Mouse (Mus musculus) embryo, embryonic 10 days (tissue): ENCODE results near the gene Col24a1.

Experiments
- DNase-seq: peaks from one replicate; pipeline ENCODE4 v3.0.0-alpha.2; 2015; ENCODE audit warnings: low spot score

Gene Col24a1

GRCm38 (mm10) chr3:145462351-145462750 is 170.1 kb downstream of the Col24a1 start:
- DNase-seq = no peak

DNA sequence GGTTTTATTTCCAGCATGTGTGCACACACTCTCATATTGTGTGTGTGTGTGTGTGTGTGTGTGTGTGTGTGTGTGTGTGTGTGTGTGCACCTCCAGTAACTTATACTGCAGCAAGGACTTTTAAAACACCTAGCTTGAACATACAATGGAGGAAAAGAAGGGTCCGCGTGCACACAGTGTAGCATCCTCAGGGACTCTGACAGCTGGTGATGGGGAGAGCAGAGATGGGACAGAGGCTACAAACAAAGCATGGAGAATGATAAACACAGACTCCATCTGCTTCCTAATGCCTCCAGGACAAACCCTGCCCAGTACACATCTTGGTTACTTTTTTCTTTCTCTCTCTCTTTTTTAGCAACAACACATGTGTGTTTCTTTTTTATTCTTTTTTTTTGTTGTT is 171.5 kb downstream of the Col24a1 start:
- DNase-seq = no peak

DNA sequence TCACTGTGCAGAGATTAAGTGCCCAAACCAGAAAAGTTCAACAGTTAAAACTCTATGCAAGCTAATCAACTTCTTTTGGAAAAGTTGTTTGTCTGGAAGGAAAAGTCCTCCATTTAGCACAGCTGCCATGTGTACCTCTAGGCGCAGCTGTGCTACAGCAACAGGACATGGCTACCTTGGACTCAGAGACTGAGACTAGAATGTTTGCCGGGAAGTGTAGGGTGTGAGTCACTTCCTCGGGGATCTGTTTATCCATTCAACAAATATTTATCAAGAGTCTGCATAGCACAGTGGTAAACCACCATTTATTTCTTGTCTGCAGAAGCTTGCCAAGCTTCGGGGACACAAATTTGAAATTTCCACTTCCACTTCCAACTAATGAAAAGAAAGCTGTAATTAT is 178.8 kb downstream of the Col24a1 start:
- no peak for DNase-seq

GRCm38 (mm10) chr3:145474163-145474562 is 181.9 kb downstream of the Col24a1 start:
- DNase-seq = no peak

DNA sequence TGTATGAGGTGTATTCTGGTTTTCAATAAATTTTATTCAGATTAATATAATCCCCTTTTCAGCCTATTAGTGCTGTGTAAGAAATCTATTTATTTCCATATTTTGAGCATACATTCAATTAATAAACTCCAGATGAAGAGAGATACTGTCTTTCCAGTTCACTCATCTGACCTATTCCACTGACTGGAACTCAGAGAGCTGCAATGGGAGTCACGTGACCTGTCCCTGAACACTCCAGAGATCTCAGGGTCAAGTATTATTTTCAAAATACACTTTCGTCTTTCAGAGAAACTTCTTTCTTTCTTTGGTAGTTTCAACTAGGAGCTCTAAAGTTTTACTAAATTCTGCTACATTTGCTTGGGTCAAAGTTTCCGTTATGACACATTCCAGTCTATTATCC is 184.4 kb downstream of the Col24a1 start:
- DNase-seq = no peak

DNA sequence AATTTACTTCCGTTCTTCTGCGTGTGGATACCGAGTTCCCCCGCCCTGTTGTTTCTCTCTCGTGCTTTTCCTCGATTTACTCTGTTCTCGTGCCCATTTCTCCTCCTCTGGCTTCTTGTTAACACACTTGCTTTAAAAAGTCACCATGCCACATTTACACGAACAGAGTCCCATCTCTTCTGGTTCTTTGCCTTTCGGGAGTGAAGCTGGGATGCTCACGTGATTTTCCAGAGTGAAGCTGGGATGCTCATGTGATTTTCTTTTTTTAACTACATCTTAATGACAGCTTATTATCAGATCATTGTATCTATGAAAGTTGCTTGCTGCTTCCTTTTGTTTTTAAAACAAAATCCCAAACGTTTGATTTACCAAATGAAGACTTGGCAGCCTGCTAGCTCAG is 184.8 kb downstream of the Col24a1 start:
- no peak for DNase-seq

GRCm38 (mm10) chr3:145478446-145478845 is 186.2 kb downstream of the Col24a1 start:
- no peak for DNase-seq

- no peak for DNase-seq
Observed at GRCm38 (mm10) chr3:145490279-145490678, 198.0 kb downstream of the Col24a1 start.

DNA sequence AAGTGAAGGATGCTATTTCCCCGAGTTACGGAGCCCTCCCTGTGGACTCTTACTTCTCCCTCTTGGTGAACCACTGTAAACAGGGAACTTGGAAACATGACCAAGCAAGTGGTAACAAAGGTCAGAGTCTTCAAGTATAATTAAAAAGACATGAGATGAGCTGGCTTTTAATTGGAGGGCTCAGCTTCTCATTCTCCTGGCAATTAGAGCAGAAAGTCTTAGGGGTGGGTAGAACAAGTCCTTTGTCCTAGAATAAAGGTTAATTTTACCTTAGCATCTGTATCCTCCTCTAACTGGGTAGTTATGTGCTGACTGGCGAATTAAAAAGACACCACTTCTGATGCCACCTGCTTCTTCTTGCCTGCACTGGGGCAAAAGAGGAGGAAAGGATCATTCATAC is 199.1 kb downstream of the Col24a1 start:
- DNase-seq = no peak

DNA sequence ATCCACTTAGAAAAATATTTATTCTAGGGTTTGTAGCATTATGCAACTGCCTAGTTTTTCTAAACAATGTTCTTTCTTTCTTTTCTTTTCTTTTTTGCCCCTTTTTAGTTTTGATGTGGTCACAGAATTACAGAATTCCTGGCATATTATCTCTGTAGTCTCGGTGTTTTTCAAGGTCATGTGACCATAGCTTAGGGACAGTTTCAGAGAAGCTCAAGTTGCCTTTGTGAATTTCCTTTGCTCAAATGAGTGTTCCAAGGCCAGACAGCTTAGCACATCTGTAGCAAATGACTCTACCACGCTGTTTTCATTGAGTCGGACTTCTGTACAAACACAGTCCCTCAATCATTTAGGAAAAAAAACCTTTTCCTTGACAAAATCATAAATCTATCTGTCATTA is 205.9 kb downstream of the Col24a1 start:
- DNase-seq = no peak

GRCm38 (mm10) chr3:145498893-145499292 is 206.6 kb downstream of the Col24a1 start:
- no peak for DNase-seq

- DNase-seq = no peak
Observed at GRCm38 (mm10) chr3:145504830-145505229, 212.6 kb downstream of the Col24a1 start.

- no peak for DNase-seq
Observed at GRCm38 (mm10) chr3:145508550-145508949, 216.3 kb downstream of the Col24a1 start.

DNA sequence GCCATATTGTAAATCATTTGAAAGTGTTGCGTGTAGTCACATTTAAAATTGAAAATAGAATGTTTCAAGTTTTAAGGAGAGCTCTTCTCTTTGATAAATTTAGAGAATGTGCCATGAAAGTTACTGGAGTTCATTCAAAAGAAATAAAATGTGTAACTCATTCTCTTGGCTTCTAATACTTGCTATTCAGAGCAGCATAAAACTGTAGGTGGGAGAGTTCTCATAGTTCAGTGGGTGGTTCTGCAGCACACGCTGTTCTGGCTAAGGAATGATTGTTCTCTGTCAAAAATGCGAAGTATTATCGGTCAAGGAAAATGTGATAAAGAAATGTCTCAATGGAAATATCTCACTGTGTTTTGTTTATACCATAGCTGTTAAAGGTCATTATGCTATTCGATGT is 221.9 kb downstream of the Col24a1 start:
- DNase-seq = no peak

- DNase-seq = no peak
Observed at GRCm38 (mm10) chr3:145521528-145522080, 229.3 kb downstream of the Col24a1 start.

DNA sequence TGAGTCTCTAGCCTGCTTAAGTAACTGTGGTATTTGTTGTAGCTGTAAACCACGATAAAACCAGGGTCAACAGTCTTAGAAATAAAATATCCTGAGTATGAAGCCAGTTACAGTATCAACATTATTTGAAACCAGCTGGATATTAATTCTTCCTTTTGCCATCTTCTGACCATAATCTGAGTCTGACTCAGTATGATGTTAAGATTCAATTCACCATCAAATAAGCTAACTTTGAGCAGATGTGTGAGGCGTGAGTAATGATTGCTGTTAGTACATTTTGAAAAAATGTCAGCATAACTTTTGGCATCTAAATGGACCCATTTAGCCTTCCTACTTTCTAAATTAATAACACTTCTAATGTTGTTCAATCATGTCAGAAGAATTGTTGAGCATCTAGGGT is 230.0 kb downstream of the Col24a1 start:
- no peak for DNase-seq

DNA sequence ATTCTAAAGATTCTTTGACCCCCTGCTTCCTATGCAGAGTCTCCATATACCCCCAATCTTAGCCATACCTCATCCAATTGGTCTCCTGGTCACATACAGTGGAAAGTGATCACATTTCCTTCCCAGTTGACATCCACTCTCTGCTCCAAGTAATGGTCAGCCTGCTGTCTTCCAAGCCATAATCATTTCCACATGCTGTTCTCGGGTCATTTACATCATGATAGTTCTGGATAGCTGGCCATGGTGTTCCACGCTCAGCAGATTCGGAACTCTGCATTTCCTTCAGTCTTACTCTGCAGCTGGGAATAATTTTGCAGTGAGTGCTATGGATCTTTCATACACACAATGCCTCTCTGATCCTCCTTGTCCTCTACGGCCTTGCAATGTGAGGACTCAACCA is 233.0 kb downstream of the Col24a1 start:
- peak; percentile 63 for DNase-seq

DNA sequence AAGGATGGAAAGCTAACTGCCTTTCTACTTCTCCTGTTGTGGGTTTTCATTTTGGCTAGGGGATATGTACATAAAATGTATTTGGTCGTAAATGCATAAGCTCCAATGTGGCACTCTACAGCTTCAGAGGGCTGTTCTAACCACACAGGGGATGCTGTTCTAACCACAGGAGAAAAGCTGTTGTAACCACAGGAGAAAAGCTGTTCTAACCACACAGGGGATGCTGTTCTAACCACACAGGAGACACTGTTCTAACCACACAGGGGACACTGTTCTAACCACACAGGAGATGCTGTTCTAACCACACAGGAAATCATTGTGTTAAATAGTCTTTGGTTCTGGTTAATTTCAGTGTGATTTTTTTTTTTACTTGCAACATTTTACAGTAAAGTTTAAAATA is 245.6 kb downstream of the Col24a1 start:
- DNase-seq = no peak

- no peak for DNase-seq
Observed at GRCm38 (mm10) chr3:145548441-145549415, 256.5 kb downstream of the Col24a1 start.

DNA sequence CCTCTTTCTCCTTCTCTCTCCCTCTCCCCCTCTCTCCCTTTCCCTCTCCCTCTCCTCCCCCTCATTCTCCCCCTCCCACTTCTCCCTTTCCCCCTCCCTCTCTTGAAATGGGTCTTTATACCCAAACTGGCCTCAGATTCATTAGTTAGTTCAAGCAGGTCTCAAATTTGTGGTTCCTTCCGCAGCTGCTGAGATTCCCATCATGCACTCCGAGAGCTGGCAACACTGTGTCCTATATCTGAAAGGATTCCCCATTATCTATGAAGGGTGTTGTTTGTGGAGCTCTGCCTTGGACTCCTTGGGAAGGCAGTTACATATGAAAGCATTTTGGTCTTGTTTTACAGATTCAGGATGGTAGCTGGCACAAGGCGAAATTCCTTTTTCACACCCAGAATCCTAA is 257.9 kb downstream of the Col24a1 start:
- no peak for DNase-seq

- no peak for DNase-seq
Observed at GRCm38 (mm10) chr3:145554388-145554787, 262.1 kb downstream of the Col24a1 start.

- no peak for DNase-seq
Observed at GRCm38 (mm10) chr3:145556206-145556605, 263.9 kb downstream of the Col24a1 start.

- no peak for DNase-seq
Observed at GRCm38 (mm10) chr3:145559675-145560074, 267.4 kb downstream of the Col24a1 start.

DNA sequence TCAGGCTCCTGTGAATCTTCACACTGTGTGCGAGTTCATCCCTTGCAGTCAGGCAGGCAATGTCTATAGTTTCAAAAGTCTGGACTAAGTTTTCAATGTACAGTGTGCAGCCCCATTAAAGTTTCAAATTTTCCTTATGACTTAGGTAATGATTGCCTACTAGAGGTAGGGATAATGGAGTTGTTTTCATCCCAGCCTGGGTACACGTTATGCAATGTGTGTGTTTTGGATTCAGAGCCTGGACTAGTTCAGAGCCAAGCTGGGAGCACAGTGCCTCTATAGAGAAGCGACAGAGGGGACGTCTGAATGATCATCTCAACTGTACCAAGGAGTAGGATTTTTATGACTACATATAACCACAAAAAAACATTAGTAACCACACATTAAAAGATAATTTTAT is 267.8 kb downstream of the Col24a1 start:
- DNase-seq = no peak
